8 mouse cellular contexts compared by ENCODE assay signal in the genomic region with DNA sequence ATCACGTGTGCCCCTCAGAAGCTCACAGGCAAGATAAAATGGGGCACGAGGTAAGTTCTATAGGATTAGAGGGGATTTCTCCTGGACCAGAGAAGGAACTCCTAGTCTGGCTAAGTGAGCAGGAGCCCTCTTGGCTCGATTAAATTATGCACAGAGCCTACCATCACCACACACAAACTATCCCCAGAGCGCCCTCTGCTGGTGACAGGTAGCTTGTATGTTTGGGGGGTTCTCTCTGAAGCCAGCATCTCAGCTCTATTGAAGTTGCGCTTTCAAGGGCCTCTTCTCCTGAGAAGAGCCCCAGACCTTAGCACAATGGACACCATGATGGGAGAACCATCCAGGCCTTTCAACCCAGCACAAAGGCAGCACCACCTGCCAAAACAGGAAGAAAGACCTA.
DNase-seq lines count a peak whose midpoint lies in the region; ATAC-seq and TF ChIP-seq lines count a peak whose summit lies in the region.

No protein-coding gene starts in this region.

- H3K9me3 ChIP-seq in ES-Bruce4 (replicated peaks; ENCODE audit: control insufficient read depth, insufficient read depth, low read length, poor library complexity, severe bottlenecking) = no peaks in the 10 kb centered on the region
- H3K9me3 ChIP-seq in lung, embryonic 14.5 days (ENCODE audit: low read depth, low read length) = no peaks in the 10 kb centered on the region

- H3K4me2 ChIP-seq in lung, embryonic 14.5 days = no peak overlapping the region

- no peak for TF ChIP-seq POLR2A in ES-Bruce4 (IDR thresholded peaks at IDR 0.05; ENCODE audit: insufficient read depth, low read length)

- peak; percentile 23 for DNase-seq in adrenal gland, adult 8-10 months
- DNase-seq in embryo, embryonic 10.5 days (ENCODE audit: low spot score) = peak; percentile 91
- peak; percentile 57 to 74 for DNase-seq in gastrocnemius, postnatal 36 days
- peak; percentile 90 for DNase-seq in layer of hippocampus, adult 11-12 months (ENCODE audit: low spot score)
- DNase-seq in lung, embryonic 14.5 days = peak; percentile 90
- DNase-seq in right cerebral cortex, adult 2 months (ENCODE audit: low spot score in 2 of 2) = peak; percentile 91 to 93

- no peak overlapping the region for H3K4me3 ChIP-seq in ES-Bruce4 (ENCODE audit: low read depth, low read length)
- H3K4me3 ChIP-seq in lung, embryonic 14.5 days (ENCODE audit: low read depth, low read length) = no peak overlapping the region

- no peaks in the 10 kb centered on the region for H3K36me3 ChIP-seq in ES-Bruce4 (ENCODE audit: control insufficient read depth, insufficient read depth, low read length, poor library complexity, severe bottlenecking)
- H3K36me3 ChIP-seq in lung, embryonic 14.5 days (ENCODE audit: insufficient read depth) = no peaks in the 10 kb centered on the region

- no peaks in the 10 kb centered on the region for H3K4me1 ChIP-seq in ES-Bruce4 (ENCODE audit: control insufficient read depth, insufficient read depth, low read length)
- no peaks in the 10 kb centered on the region for H3K4me1 ChIP-seq in lung, embryonic 14.5 days (ENCODE audit: insufficient read depth)

- H3K9ac ChIP-seq in ES-Bruce4 (ENCODE audit: low read depth, poor library complexity, severe bottlenecking) = no peak overlapping the region
- no peak overlapping the region for H3K9ac ChIP-seq in lung, embryonic 14.5 days

- intact Hi-C loops in gastrocnemius, postnatal 36 days (cut with DNase I) = loop anchor here (5.0 kb wide), 2 partner anchors 558 to 728 kb away; a partner anchor contains a TSS

- no peaks in the 10 kb centered on the region for H3K27me3 ChIP-seq in ES-Bruce4 (ENCODE audit: control insufficient read depth, insufficient read depth, low read length, poor library complexity, severe bottlenecking)
- no peaks in the 10 kb centered on the region for H3K27me3 ChIP-seq in lung, embryonic 14.5 days (ENCODE audit: insufficient read depth, low read length)

- H3K27ac ChIP-seq in ES-Bruce4 (ENCODE audit: insufficient read depth, low read length) = no peak overlapping the region
- no peak overlapping the region for H3K27ac ChIP-seq in lung, embryonic 14.5 days (ENCODE audit: low read depth)

- TF ChIP-seq EP300 in ES-Bruce4 (IDR thresholded peaks at IDR 0.05; ENCODE audit: insufficient read depth, low read depth, low read length) = no peak

- 40% methylated on average over 5 of the region's 5 CpGs for WGBS in lung, embryonic 14.5 days

- peak; percentile 66 for TF ChIP-seq CTCF in ES-Bruce4 (IDR thresholded peaks at IDR 0.05; ENCODE audit: low read depth, low read length)
- peak; percentile 80 for TF ChIP-seq CTCF in lung, embryonic 14.5 days (IDR thresholded peaks at IDR 0.05; ENCODE audit: low read depth)

- ATAC-seq in lung, embryonic 14.5 days (ENCODE audit: insufficient read depth) = no peak
- ATAC-seq in monocyte, adult 5-6 weeks (replicated peaks; ENCODE audit: insufficient number of reproducible peaks, low FRiP score, low TSS enrichment, poor library complexity, severe bottlenecking) = no peak

Comparison
In these comparisons a context has a peak if more than half of its experiments do, and no peak if none do; other contexts are left out.
1. DNase-seq: peak in every context shown above with its lines; median percentile 92 in right cerebral cortex, adult 2 months; 91 in embryo, embryonic 10.5 days; 90 in layer of hippocampus, adult 11-12 months; 90 in lung, embryonic 14.5 days; 66 in gastrocnemius, postnatal 36 days; 23 in adrenal gland, adult 8-10 months.